Mouse (Mus musculus) c-Kit-positive CD71-positive TER-119-negative erythroid progenitor cells, embryonic 14.5 days (primary cell): Measurements from ENCODE around the gene Pigb.
"Not testable (repeated sequence)": the region's sequence is repeated elsewhere in the genome, so short reads cannot be mapped to it uniquely, and the experiment has no call there.

Source experiments
- DNase-seq: peaks from one replicate; pipeline ENCODE4 v3.0.0-alpha.2; 2013; ENCODE audit warnings: low read depth

The Pigb gene

DNA sequence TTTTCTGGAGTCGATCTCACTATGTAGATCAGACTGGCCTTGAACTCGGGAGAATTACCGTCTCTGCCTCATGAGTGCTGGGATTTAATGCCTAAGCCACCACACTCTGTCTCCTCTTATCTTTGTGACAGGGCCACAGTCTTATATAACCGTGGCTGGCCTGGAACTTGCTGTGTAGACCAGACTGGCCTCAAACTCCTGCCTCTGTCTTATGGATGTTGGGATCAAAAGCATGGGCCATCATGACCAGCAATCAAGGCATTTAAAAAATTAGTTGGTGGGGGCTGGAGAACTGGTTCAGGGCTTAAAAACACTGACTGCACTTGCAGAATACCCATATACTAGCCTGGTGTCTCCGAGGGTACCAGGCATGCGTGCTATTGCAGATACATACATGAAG is at the start of gene Pigb:
Gene Pigb (minus strand): TSS at position 299 of the 400 bp plus-strand sequence.
- DNase-seq, result no peak

DNA sequence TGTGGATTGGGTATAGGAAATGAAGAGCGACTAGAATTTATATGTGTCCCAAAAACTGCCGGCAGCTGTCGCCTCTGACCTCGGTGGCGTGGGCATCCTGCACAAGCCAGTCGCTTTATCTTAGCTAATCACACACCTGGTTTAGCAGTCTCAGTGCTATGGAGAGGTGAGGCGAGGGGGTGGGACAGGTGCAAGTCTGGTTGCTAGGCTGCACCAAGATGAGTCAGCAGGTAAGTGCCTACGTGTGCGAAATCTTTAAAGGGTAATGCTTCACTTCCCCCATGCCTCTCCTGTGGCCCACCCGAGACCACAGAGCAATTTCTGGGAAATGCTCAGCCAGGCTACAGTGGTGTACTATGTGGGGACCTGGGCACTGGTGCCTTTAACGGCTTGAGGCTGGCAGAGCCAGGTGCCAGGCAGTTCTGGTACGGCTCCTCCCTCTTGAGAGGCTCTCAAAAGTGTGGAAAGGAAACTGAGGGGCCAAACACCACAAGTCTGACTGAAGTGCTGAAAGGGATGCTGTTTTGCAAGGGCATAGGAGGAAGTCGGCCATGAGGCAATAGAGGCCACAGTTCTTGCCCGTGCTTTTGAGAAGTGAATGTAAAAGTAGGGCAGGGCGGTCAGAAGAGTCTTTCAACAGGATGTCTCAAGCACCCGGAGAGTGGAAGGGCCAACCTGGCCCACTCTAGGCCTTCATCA is 49.2 kb upstream of the Pigb start:
- no peak for DNase-seq

GRCm38 (mm10) chr9:73087581-73087980 is 47.4 kb upstream of the Pigb start:
- no peak for DNase-seq

GRCm38 (mm10) chr9:73087121-73087520 is 46.9 kb upstream of the Pigb start:
- DNase-seq, result no peak

GRCm38 (mm10) chr9:73085845-73086244 is 45.7 kb upstream of the Pigb start:
- no peak for DNase-seq

GRCm38 (mm10) chr9:73083956-73084355 is 43.8 kb upstream of the Pigb start:
- no peak for DNase-seq

GRCm38 (mm10) chr9:73082291-73083000 is 42.3 kb upstream of the Pigb start:
- no peak for DNase-seq

- no peak for DNase-seq
Measured at GRCm38 (mm10) chr9:73079801-73080325, 39.7 kb upstream of the Pigb start.

DNA sequence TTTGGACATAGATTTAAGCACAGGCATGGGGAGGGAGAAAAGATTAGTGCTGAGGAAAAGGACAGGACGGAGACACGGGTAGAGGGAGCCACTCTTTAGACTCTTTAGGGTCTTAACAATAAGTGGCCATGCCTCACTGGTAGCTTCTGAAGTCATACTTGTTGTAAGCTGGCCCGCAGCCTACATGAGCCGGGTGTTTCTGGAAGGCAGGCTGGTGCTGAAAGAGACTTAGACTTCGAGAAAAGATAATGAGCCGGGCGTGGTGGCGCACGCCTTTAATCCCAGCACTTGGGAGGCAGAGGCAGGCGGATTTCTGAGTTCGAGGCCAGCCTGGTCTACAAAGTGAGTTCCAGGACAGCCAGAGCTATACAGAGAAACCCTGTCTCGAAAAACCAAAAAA is 39.2 kb upstream of the Pigb start:
- not testable (repeated sequence) for DNase-seq

- DNase-seq, result no peak
Measured at GRCm38 (mm10) chr9:73073169-73073568, 33.0 kb upstream of the Pigb start.

- no peak for DNase-seq
Measured at GRCm38 (mm10) chr9:73072426-73072825, 32.2 kb upstream of the Pigb start.

GRCm38 (mm10) chr9:73070971-73071659 is 30.9 kb upstream of the Pigb start:
- no peak for DNase-seq

DNA sequence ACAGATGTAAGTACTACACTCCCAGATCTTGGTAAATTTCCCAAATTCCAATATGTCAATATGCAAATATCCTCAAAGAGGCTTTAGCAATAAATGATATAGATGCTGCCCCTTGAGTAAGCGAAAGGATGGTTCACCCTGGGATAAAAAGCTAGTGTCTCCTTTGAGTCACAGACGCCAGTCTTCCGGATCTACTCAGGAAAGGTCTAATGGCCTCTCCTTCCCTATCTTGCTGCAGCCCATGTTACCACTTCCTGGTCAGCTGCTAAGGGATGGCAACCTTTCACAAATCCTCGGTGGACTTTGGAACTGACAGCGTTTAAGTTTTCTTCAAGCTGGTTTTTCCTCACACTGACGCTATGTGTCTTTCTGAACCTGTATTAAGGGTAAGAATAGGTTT is 28.5 kb upstream of the Pigb start:
- DNase-seq, result no peak

GRCm38 (mm10) chr9:73068230-73068679 is 28.1 kb upstream of the Pigb start:
- no peak for DNase-seq

DNA sequence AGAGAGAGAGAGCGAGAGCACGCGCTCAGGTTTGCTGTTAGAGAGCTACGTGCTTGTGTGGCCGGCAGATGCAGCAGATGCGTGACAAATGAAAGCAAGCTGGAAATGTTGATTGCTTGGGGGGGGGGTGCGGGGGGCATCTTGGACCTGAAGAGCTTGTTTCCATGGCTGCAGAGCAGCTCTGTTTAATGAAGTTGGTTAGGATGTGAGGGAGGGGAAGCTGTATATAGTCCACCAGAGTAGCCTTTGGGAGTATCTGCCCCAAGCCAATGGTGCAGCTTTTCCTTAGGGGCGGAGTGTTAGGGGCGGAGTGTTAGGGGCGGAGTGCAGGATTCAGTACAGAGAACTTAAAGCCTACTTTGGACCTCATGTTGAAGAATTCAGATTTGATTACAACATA is 26.9 kb upstream of the Pigb start:
- no peak for DNase-seq

DNA sequence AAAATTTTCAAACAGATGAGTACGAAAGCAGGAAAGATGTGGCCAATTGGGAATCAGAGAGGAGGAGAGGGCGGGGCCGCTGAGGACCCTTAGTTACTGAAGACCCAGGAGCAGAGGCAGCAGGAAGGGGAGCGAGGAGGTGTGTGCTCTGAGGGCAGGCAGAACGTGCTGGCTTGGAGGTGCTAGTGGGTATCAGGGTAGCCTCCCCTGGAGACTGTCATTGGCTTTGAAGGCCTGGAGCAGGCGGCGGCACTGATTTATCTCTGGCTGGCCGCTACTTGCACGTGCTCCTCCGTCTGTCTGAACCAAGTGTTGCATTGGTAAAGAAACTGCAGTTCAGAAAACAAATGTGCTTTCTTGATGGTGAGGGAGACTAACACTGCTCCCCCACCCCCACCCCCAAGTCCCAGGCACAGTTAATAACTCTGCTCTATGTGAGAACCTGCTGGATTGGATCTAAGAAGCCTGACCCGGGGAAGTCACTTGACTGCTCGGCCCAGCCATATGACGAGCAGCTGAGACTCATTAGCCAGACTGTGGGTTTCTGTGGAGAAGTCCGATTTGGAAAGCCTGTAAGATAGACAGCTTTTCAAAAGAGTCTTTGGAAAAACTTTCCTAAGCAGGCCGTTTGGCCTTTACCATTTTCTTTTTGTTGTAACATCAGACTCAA is 23.6 kb upstream of the Pigb start:
- no peak for DNase-seq

DNA sequence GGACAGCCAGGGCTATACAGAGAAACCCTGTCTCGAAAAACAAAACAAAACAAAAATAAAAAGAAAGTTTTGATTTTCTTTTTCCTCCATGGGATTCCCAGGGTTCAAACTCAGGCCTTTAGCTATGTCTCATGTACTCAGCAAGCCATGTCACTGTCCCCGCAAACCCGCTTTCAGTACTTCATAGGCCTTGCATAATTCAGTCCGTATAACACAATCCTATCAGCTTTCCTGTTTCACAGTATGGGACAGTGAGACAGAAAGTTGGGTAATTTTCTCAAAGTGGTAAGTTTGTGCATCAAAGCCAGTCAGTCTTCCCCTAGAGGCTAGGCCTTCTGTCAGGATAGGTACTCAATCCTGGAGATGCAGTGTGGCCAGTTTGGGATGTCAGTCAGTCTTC is 19.0 kb upstream of the Pigb start:
- no peak for DNase-seq

GRCm38 (mm10) chr9:73055441-73055911 is 15.3 kb upstream of the Pigb start:
- no peak for DNase-seq

DNA sequence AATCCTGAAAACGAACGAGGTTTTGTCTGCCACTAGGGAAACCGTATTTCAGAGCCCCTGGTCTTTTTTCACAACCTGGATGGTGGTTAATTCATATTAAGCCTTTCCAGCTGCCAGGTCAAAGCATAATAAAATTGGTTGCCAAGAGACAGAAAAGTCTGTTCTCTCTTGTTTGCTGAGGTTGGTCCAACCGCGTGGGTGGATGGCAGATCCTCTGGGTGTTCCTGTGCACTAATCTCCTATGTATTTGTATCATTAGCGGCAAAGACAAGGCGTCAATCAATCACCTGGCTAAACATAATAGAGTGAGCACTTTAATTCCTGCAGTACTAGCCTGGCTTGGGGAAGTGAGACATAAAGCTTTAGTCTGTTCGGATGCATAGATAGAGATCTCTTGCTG is 10.4 kb upstream of the Pigb start:
- no peak for DNase-seq

DNA sequence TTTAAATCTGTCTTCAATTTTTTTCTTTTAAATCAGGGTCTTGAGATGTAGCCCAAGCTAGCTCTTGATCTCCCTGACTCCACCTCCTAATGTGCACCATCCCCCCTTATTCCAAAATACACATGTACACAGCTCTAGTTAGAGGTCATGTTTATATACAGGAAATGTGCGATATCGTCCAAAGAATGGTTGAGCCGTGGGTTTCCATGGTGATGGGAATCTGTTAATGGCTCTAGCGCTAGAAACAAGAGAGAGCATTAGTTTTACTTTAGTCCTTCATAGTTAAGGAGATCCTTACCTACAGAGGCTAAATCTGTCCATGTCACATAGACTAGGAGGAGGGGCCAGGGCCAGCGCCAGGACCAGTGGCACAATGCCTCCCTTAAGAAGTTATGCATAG is 9.7 kb upstream of the Pigb start:
- DNase-seq, result no peak

GRCm38 (mm10) chr9:73048927-73049326 is 8.7 kb upstream of the Pigb start:
- DNase-seq, result no peak

DNA sequence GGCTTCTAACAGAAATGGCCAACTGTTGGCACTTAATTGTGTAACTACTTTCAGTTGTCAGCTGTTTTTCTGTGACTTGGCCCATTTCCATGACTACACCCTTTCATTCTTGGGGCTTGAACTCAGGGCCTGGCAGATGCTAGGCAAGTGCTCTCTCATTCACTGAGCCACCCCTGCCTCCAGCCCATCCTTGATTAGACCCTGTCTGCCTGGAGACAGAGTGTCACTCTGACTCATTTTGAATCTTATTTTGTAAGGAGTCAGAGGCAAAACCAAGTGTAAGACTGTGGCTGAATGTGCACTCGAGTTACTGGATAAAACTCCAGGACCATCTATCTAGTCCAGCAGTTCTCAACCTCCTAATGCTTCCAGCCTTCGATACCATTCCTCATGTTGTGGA is 7.7 kb upstream of the Pigb start:
- DNase-seq, result no peak
